Mouse (Mus musculus): ENCODE data around the gene Rnf181. TPM values are rescaled to one million over a fixed set of nuclear protein-coding genes. Genes with fewer than 3 reads are reported as not detected.

Rnf181 gene
- polyA plus RNA-seq, 1 experiment from 2014 or later = 136 TPM

Other genes with a start within 250 kb of the Rnf181 start
- 3.0 and 3.3 TPM in 2 replicates for gene Atoh8, start 131.4 kb downstream of the Rnf181 start, polyA plus RNA-seq (2014; fragmentation: Nextera tagmentation; extraction: Ambion mirVana)
- 0.37 and 0.55 TPM in 2 replicates for gene Sftpb, start 62.3 kb downstream of the Rnf181 start, polyA plus RNA-seq (2014; fragmentation: Nextera tagmentation; extraction: Ambion mirVana)
- gene Usp39, start 21.8 kb downstream of the Rnf181 start, polyA plus RNA-seq (2014; fragmentation: Nextera tagmentation; extraction: Ambion mirVana) = 54.3 and 58.2 TPM in 2 replicates
- 13.7 and 15.9 TPM in 2 replicates for gene 0610030E20Rik, start 19.6 kb downstream of the Rnf181 start, polyA plus RNA-seq (2014; fragmentation: Nextera tagmentation; extraction: Ambion mirVana)
- gene Tmem150a, start 11.5 kb downstream of the Rnf181 start, polyA plus RNA-seq (2014; fragmentation: Nextera tagmentation; extraction: Ambion mirVana) = 24.5 and 26.8 TPM in 2 replicates
- gene Vamp5, start 13.5 kb upstream of the Rnf181 start, polyA plus RNA-seq (2014; fragmentation: Nextera tagmentation; extraction: Ambion mirVana) = 21.8 and 23.6 TPM in 2 replicates
- gene Vamp8, start 23.7 kb upstream of the Rnf181 start, polyA plus RNA-seq (2014; fragmentation: Nextera tagmentation; extraction: Ambion mirVana) = 21.9 and 28.8 TPM in 2 replicates
- gene Ggcx, start 47.4 kb upstream of the Rnf181 start, polyA plus RNA-seq (2014; fragmentation: Nextera tagmentation; extraction: Ambion mirVana) = 7.4 and 10.9 TPM in 2 replicates
- gene Mat2a, start 72.6 kb upstream of the Rnf181 start, polyA plus RNA-seq (2014; fragmentation: Nextera tagmentation; extraction: Ambion mirVana) = 336 and 338 TPM in 2 replicates
- gene Sh2d6, start 154.8 kb upstream of the Rnf181 start, polyA plus RNA-seq (2014; fragmentation: Nextera tagmentation; extraction: Ambion mirVana) = 0.24 and 0.82 TPM in 2 replicates
- 8.1 and 10.3 TPM in 2 replicates for gene Capg, start 177.4 kb upstream of the Rnf181 start, polyA plus RNA-seq (2014; fragmentation: Nextera tagmentation; extraction: Ambion mirVana)
- gene Elmod3, start 231.5 kb upstream of the Rnf181 start, polyA plus RNA-seq (2014; fragmentation: Nextera tagmentation; extraction: Ambion mirVana) = 16.8 and 20.0 TPM in 2 replicates
- gene Retsat, start 231.5 kb upstream of the Rnf181 start, polyA plus RNA-seq (2014; fragmentation: Nextera tagmentation; extraction: Ambion mirVana) = 6.2 and 6.6 TPM in 2 replicates